Mouse (Mus musculus) cortical plate, adult 2 months (tissue): ENCODE data around the gene Cldn22.

Source experiments
- CTCF ChIP-seq: fragments of 200-500 bp; IDR thresholded peaks from 2 replicates; pipeline ENCODE4 v1.5.1; 2011; ENCODE audit warnings: mild to moderate bottlenecking, control low read depth, low read length; ENCODE audit not compliant: insufficient read depth; ENCODE audit errors: extremely low read depth
- POLR2A ChIP-seq: fragments of 200-500 bp; IDR thresholded peaks from 2 replicates; pipeline ENCODE4 v1.6.1; 2011; ENCODE audit warnings: mild to moderate bottlenecking, low read length, control low read depth; ENCODE audit not compliant: insufficient read depth; ENCODE audit errors: extremely low read depth

GRCm38 (mm10) chr8:47847931-47848330 is 23.6 kb downstream of the Cldn22 start:
- TF ChIP-seq CTCF = no peak
- TF ChIP-seq POLR2A = no peak
